18 mouse cellular contexts compared by ENCODE assay signal in the genomic region with DNA sequence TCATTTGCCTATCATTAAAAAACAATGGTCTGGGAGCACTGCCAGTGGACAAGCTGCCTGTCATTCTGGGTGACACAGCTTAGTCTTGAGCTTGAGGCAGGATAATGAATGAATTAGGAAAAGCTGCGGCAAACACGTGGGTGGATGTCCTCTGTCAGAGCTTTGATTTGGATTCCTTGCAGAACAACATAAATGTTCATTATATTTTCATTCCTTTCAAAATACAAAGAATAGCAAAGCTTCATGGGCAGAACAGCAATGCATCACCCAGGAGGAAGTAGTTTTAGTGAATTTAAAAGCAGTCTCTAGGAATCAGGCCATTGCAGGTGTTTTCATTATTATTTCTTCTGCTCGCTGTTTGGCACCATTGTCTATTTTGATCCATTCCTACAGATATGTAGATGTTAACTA.
A peak's percentile ranks its signal among the peaks of the same experiment; 100 is the strongest.
DNase-seq lines count a peak whose midpoint lies in the region; ATAC-seq lines count a peak whose summit lies in the region.
"Had no signal": no experiment of that assay in that cellular context is flagged by ENCODE, and none has a peak within 500 bp of the region (broad histone marks: within the 10 kb centered on the region; RNA-seq: fewer than 3 reads in every experiment).

No protein-coding gene starts in this region.

- peaks cover 11% of the 10 kb centered on the region for H3K4me1 ChIP-seq in forebrain, embryonic 13.5 days
- no peaks in the 10 kb centered on the region for H3K4me1 ChIP-seq in forebrain, embryonic 11.5 days (replicated peaks; ENCODE audit: control insufficient read depth, insufficient read depth, low read length)
- peaks cover 13% of the 10 kb centered on the region for H3K4me1 ChIP-seq in midbrain, embryonic 15.5 days
- no peaks in the 10 kb centered on the region for H3K4me1 ChIP-seq in intestine, embryonic 16.5 days (ENCODE audit: control insufficient read depth, insufficient read depth, low read length)
- H3K4me1 ChIP-seq: heart, embryonic 15.5 days; liver, embryonic 12.5 days had no signal

- WGBS in forebrain, embryonic 13.5 days = 30% methylated on average over 3 of the region's 3 CpGs
- WGBS in forebrain, embryonic 11.5 days = 54% methylated on average over 3 of the region's 3 CpGs
- 35% methylated on average over 3 of the region's 3 CpGs for WGBS in midbrain, embryonic 15.5 days
- WGBS in intestine, embryonic 16.5 days = 56% methylated on average over 3 of the region's 3 CpGs

- H3K27ac ChIP-seq in forebrain, embryonic 13.5 days = peak overlapping the region; percentile 40; the same call in 1 of the 2 replicates
- no peak overlapping the region for H3K27ac ChIP-seq in forebrain, embryonic 11.5 days (ENCODE audit: low read depth, low read length)
- H3K27ac ChIP-seq in midbrain, embryonic 15.5 days = peak overlapping the region; percentile 72
- no peak overlapping the region for H3K27ac ChIP-seq in intestine, embryonic 16.5 days (ENCODE audit: low read length)
- H3K27ac ChIP-seq: heart, embryonic 15.5 days; liver, embryonic 12.5 days had no signal

- no peak overlapping the region for H3K4me2 ChIP-seq in forebrain, embryonic 13.5 days
- no peak overlapping the region for H3K4me2 ChIP-seq in forebrain, embryonic 11.5 days (ENCODE audit: low read depth, low read length, severe bottlenecking)
- H3K4me2 ChIP-seq in midbrain, embryonic 15.5 days = no peak overlapping the region
- H3K4me2 ChIP-seq in intestine, embryonic 16.5 days (ENCODE audit: low read depth, low read length) = no peak overlapping the region
- H3K4me2 ChIP-seq: heart, embryonic 15.5 days; liver, embryonic 12.5 days had no signal

- peak; percentile 90 for ATAC-seq in forebrain, embryonic 13.5 days
- no peak; the same call in 1 of the 2 replicates for ATAC-seq in forebrain, embryonic 11.5 days (replicated peaks; ENCODE audit: low FRiP score)
- ATAC-seq in midbrain, embryonic 15.5 days (replicated peaks) = peak; percentile 86
- no peak for ATAC-seq in intestine, embryonic 16.5 days
- ATAC-seq in activated CD4-positive, CD25-positive, alpha-beta regulatory T cell, adult 4 months = no peak
- ATAC-seq: liver, embryonic 12.5 days had no signal

- H3K4me3 ChIP-seq in forebrain, embryonic 13.5 days = no peak overlapping the region
- H3K4me3 ChIP-seq in forebrain, embryonic 11.5 days (ENCODE audit: low read depth, low read length) = no peak overlapping the region
- no peak overlapping the region for H3K4me3 ChIP-seq in midbrain, embryonic 15.5 days
- H3K4me3 ChIP-seq in intestine, embryonic 16.5 days (ENCODE audit: low read length) = no peak overlapping the region
- H3K4me3 ChIP-seq: heart, embryonic 15.5 days; liver, embryonic 12.5 days had no signal

- no peak overlapping the region for H3K9ac ChIP-seq in forebrain, embryonic 13.5 days
- no peak overlapping the region for H3K9ac ChIP-seq in forebrain, embryonic 11.5 days (ENCODE audit: low read length)
- H3K9ac ChIP-seq in midbrain, embryonic 15.5 days = no peak overlapping the region
- no peak overlapping the region for H3K9ac ChIP-seq in intestine, embryonic 16.5 days (ENCODE audit: low read depth, low read length)
- H3K9ac ChIP-seq: heart, embryonic 15.5 days; liver, embryonic 12.5 days had no signal

- no peaks in the 10 kb centered on the region for H3K9me3 ChIP-seq in forebrain, embryonic 13.5 days (replicated peaks)
- no peaks in the 10 kb centered on the region for H3K9me3 ChIP-seq in forebrain, embryonic 11.5 days (ENCODE audit: control insufficient read depth, low read length)
- H3K9me3 ChIP-seq in midbrain, embryonic 15.5 days = no peaks in the 10 kb centered on the region
- H3K9me3 ChIP-seq in intestine, embryonic 16.5 days (ENCODE audit: control insufficient read depth, low read length) = no peaks in the 10 kb centered on the region
- H3K9me3 ChIP-seq: G1E; heart, embryonic 15.5 days; liver, embryonic 12.5 days had no signal

- no peaks in the 10 kb centered on the region for H3K36me3 ChIP-seq in forebrain, embryonic 13.5 days (ENCODE audit: poor library complexity, severe bottlenecking)
- no peaks in the 10 kb centered on the region for H3K36me3 ChIP-seq in forebrain, embryonic 11.5 days (ENCODE audit: control insufficient read depth, insufficient read depth, low read length)
- no peaks in the 10 kb centered on the region for H3K36me3 ChIP-seq in midbrain, embryonic 15.5 days (replicated peaks)
- H3K36me3 ChIP-seq in intestine, embryonic 16.5 days (ENCODE audit: control insufficient read depth, insufficient read depth, low read length) = no peaks in the 10 kb centered on the region
- H3K36me3 ChIP-seq: G1E; heart, embryonic 15.5 days; liver, embryonic 12.5 days had no signal

- H3K27me3 ChIP-seq in forebrain, embryonic 13.5 days = no peaks in the 10 kb centered on the region
- H3K27me3 ChIP-seq in forebrain, embryonic 11.5 days (ENCODE audit: control insufficient read depth, insufficient read depth, low read length) = no peaks in the 10 kb centered on the region
- no peaks in the 10 kb centered on the region for H3K27me3 ChIP-seq in midbrain, embryonic 15.5 days (replicated peaks)
- H3K27me3 ChIP-seq in intestine, embryonic 16.5 days (replicated peaks; ENCODE audit: control insufficient read depth, insufficient read depth, low read length) = no peaks in the 10 kb centered on the region
- H3K27me3 ChIP-seq: heart, embryonic 15.5 days; liver, embryonic 12.5 days had no signal

- DNase-seq in forebrain, embryonic 11.5 days (ENCODE audit: low spot score) = no peak
- peak; percentile 62 for DNase-seq in brain, adult 2 months (ENCODE audit: low read depth, low spot score)
- DNase-seq in layer of hippocampus, adult 11-12 months (ENCODE audit: low spot score) = peak; percentile 56
- no peak for DNase-seq in kidney, postnatal 4 days
- DNase-seq: adrenal gland, adult 2 months; cerebellum, adult 11-12 months; gastrocnemius, postnatal 10 days; kidney, adult 11 months; lung, postnatal 4 days; spleen, adult 18-20 months; thymus, adult 2 months had no signal

Comparison
In these comparisons a context has a peak if more than half of its experiments do, and no peak if none do; other contexts are left out.
1. ATAC-seq: peak in forebrain, embryonic 13.5 days (single experiment) and midbrain, embryonic 15.5 days (single experiment); none in forebrain, embryonic 11.5 days (single experiment), intestine, embryonic 16.5 days (single experiment) and activated CD4-positive, CD25-positive, alpha-beta regulatory T cell, adult 4 months (single experiment).
2. H3K27ac ChIP-seq: peak in forebrain, embryonic 13.5 days (single experiment) and midbrain, embryonic 15.5 days (single experiment); none in forebrain, embryonic 11.5 days (single experiment) and intestine, embryonic 16.5 days (single experiment).
3. DNase-seq: peak in brain, adult 2 months (single experiment) and layer of hippocampus, adult 11-12 months (single experiment); none in forebrain, embryonic 11.5 days (single experiment) and kidney, postnatal 4 days (0 of 2).